Mouse (Mus musculus): Measurements from ENCODE around the gene Polr3e.
"Not testable (repeated sequence)": the region's sequence is repeated elsewhere in the genome, so short reads cannot be mapped to it uniquely, and the experiment has no call there.

The Polr3e gene

GRCm38 (mm10) chr7:120911268-120911667 is 6.3 kb upstream of the Polr3e start:
- not testable (repeated sequence) for DNase-seq (ENCODE audit: low read depth, low spot score)

GRCm38 (mm10) chr7:120913332-120913731 is 4.2 kb upstream of the Polr3e start:
- no peak for DNase-seq (ENCODE audit: low read depth, low spot score)

GRCm38 (mm10) chr7:120916262-120916875 is 1.2 kb upstream of the Polr3e start:
- DNase-seq (ENCODE audit: low read depth, low spot score), result no peak

GRCm38 (mm10) chr7:120917279-120917591 is 309 bp upstream of the Polr3e start:
- DNase-seq (ENCODE audit: low read depth, low spot score), result no peak

GRCm38 (mm10) chr7:120918526-120918962 is 1.0 kb downstream of the Polr3e start:
- peak; percentile 75 for DNase-seq (ENCODE audit: low read depth, low spot score)

GRCm38 (mm10) chr7:120933110-120933509 is 15.6 kb downstream of the Polr3e start:
- DNase-seq (ENCODE audit: low read depth, low spot score), result no peak

GRCm38 (mm10) chr7:120933680-120934195 is 16.2 kb downstream of the Polr3e start:
- DNase-seq (ENCODE audit: low read depth, low spot score), result no peak

GRCm38 (mm10) chr7:120934716-120935115 is 17.2 kb downstream of the Polr3e start:
- DNase-seq (ENCODE audit: low read depth, low spot score), result peak; percentile 60

GRCm38 (mm10) chr7:120936522-120936921 is 19.0 kb downstream of the Polr3e start:
- peak; percentile 56 for DNase-seq (ENCODE audit: low read depth, low spot score)

- no peak for DNase-seq (ENCODE audit: low read depth, low spot score)
Observed at GRCm38 (mm10) chr7:120938206-120938605, 20.7 kb downstream of the Polr3e start.

GRCm38 (mm10) chr7:120940343-120940742 is 22.8 kb downstream of the Polr3e start:
- peak; percentile 34 for DNase-seq (ENCODE audit: low read depth, low spot score)

- DNase-seq (ENCODE audit: low read depth, low spot score), result no peak
Observed at GRCm38 (mm10) chr7:120941214-120941613, 23.7 kb downstream of the Polr3e start.

- DNase-seq (ENCODE audit: low read depth, low spot score), result no peak
Observed at GRCm38 (mm10) chr7:120942506-120942905, 25.0 kb downstream of the Polr3e start.

GRCm38 (mm10) chr7:120943936-120944509 is 26.5 kb downstream of the Polr3e start:
- DNase-seq (ENCODE audit: low read depth, low spot score), result no peak

GRCm38 (mm10) chr7:120953591-120953990 is 36.0 kb downstream of the Polr3e start:
- DNase-seq (ENCODE audit: low read depth, low spot score), result not testable (repeated sequence)

GRCm38 (mm10) chr7:120960116-120960515 is 42.6 kb downstream of the Polr3e start:
- no peak for DNase-seq (ENCODE audit: low read depth, low spot score)

GRCm38 (mm10) chr7:120960601-120961000 is 43.1 kb downstream of the Polr3e start:
- no peak for DNase-seq (ENCODE audit: low read depth, low spot score)

- no peak for DNase-seq (ENCODE audit: low read depth, low spot score)
Observed at GRCm38 (mm10) chr7:120961893-120962292, 44.3 kb downstream of the Polr3e start.

GRCm38 (mm10) chr7:120963126-120963525 is 45.6 kb downstream of the Polr3e start:
- no peak for DNase-seq (ENCODE audit: low read depth, low spot score)

GRCm38 (mm10) chr7:120969221-120969620 is 51.7 kb downstream of the Polr3e start:
- DNase-seq (ENCODE audit: low read depth, low spot score), result no peak

- DNase-seq (ENCODE audit: low read depth, low spot score), result peak; percentile 31
Observed at GRCm38 (mm10) chr7:120970112-120970511, 52.6 kb downstream of the Polr3e start.

- DNase-seq (ENCODE audit: low read depth, low spot score), result not testable (repeated sequence)
Observed at GRCm38 (mm10) chr7:120972471-120972870, 54.9 kb downstream of the Polr3e start.

- DNase-seq (ENCODE audit: low read depth, low spot score), result no peak
Observed at GRCm38 (mm10) chr7:120974001-120974400, 56.5 kb downstream of the Polr3e start.

All from telencephalon, adult 2 months (tissue).